Mouse (Mus musculus) heart, postnatal 14 days (tissue): ENCODE results near the gene Marc2. TPM values are rescaled to one million over a fixed set of nuclear protein-coding genes. Genes with fewer than 3 reads are reported as not detected.
A peak's percentile ranks its signal among the peaks of the same experiment; 100 is the strongest.

Experiments
- DNase-seq, 2 experiments: peaks; one replicate each; pipeline ENCODE4 v3.0.0; 2021 to 2022
- intact Hi-C: fragments of 180-260 bp; cut with DNase I; formaldehyde crosslinking; loops from one replicate; pipeline ENCODE4 v1.15.1; 2025
- microRNA-seq, 2 experiments: library from miRNA; unstranded; fragments of <30 nt; microRNA quantifications; one replicate each; pipeline ENCODE4 v1.2.0; 2021 to 2022
- total RNA-seq, 2 experiments: library from RNA; stranded (reverse); gene quantifications; 2 replicates each; pipeline ENCODE4 v1.2.3; 2021

The Marc2 gene
- total RNA-seq, 2 experiments from 2014 or later = 121 to 126 TPM

DNA sequence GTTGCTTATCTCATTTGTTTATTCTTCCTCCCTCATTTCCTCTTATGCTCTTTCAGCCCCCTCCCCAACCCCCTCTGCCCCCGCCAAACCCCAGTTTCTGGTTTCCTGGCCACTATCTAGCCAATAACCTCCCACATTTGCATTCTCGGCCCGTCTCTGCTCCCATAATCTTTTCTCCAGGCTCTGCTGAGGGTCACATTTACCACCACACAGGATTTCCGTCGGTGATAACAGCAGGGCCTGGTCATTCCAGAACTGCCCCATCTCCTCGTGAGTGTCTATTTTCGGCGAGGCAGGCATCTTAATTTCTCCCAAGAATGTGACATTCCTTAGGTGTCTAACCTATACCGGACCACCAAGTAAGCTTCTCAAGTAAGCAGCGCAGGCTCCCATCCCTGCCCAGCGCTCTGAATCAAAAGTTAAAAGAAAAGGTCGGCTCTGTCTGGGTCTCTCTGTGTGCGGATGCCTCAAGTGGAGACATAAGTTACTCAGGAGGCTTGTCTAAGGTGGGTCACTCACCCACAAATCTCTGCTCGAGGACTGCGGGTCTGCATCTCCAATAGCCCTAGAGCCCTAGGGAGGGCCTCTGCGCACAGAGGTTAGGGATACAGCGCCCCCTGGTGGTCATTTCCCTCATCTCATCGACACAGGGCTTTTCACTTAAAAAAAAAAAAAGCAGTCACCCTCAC lies 74.9 kb downstream of the Marc2 start:
- intact Hi-C loops = loop anchor here (2.0 to 5.0 kb wide), 2 partner anchors 29 to 324 kb away; no protein-coding TSS in a partner anchor
- peak; percentile 89 to 93 for DNase-seq

GRCm38 (mm10) chr1:184763866-184764265 lies 82.4 kb downstream of the Marc2 start:
- no peak for DNase-seq
- intact Hi-C loops = no loop called here

Small RNAs within 50 kb of the gene (microRNA-seq; reads per million reads assigned to microRNA genes)
- gene Mir1981 = 168 to 317 reads per million in 2 experiments

Other genes with a start within 250 kb of the Marc2 start
- 10 to 100 TPM; 17.7 to 23.1 TPM for gene Hlx, start 113.8 kb downstream of the Marc2 start, total RNA-seq
- not detected for gene Marc1, start 35.1 kb downstream of the Marc2 start, total RNA-seq
- 10 to 100 TPM; 24.1 to 30.3 TPM for gene C130074G19Rik, start 36.8 kb upstream of the Marc2 start, total RNA-seq
- 1 to 10 TPM; 6.6 to 7.0 TPM for gene Mark1, start 153.1 kb upstream of the Marc2 start, total RNA-seq